Mouse (Mus musculus) neural tube, embryonic 14.5 days (tissue): ENCODE data around the gene Atp1a1. TPM values are rescaled to one million over a fixed set of nuclear protein-coding genes. Genes with fewer than 3 reads are reported as not detected.

Experiments used
- ATAC-seq: fragments of 200-750 bp; cut with Nextera tagmentation; 2 replicates; pipeline ENCODE4 v1.8.0; 2017; ENCODE audit warnings: low read depth, mild to moderate bottlenecking, moderate TSS enrichment, moderate library complexity
- H3K27ac ChIP-seq: fragments of 300-500 bp; sonication (generic); 2 replicates; pipeline ENCODE4 v1.5.1; 2014; ENCODE audit warnings: low read depth, mild to moderate bottlenecking, control low read depth, low read length, moderate library complexity, mixed read lengths
- H3K27me3 ChIP-seq: fragments of 300-500 bp; sonication (generic); 2 replicates; pipeline ENCODE4 v1.6.1; 2014; ENCODE audit warnings: low read length; ENCODE audit not compliant: control insufficient read depth, insufficient read depth
- H3K36me3 ChIP-seq: fragments of 300-500 bp; sonication (generic); 2 replicates; pipeline ENCODE4 v1.6.1; 2014; ENCODE audit warnings: low read length, mixed read lengths; ENCODE audit not compliant: control insufficient read depth, insufficient read depth
- H3K4me1 ChIP-seq: fragments of 300-500 bp; sonication (generic); 2 replicates; pipeline ENCODE4 v1.6.1; 2014; ENCODE audit warnings: low read length; ENCODE audit not compliant: control insufficient read depth, insufficient read depth
- H3K4me2 ChIP-seq: fragments of 300-500 bp; sonication (generic); 2 replicates; pipeline ENCODE4 v1.6.1; 2014; ENCODE audit warnings: mild to moderate bottlenecking, low read depth, low read length, control low read depth
- H3K4me3 ChIP-seq: fragments of 300-500 bp; sonication (generic); 2 replicates; pipeline ENCODE4 v1.5.1; 2014; ENCODE audit warnings: low read depth, low read length, control low read depth, mixed read lengths
- H3K9ac ChIP-seq: fragments of 300-500 bp; sonication (generic); replicated peaks from 2 replicates; pipeline ENCODE4 v1.6.1; 2014; ENCODE audit warnings: low read depth, mild to moderate bottlenecking, control low read depth, low read length, mixed read lengths
- H3K9me3 ChIP-seq: fragments of 300-500 bp; sonication (generic); 2 replicates; pipeline ENCODE4 v1.6.1; 2016; ENCODE audit warnings: low read length; ENCODE audit not compliant: control insufficient read depth
- WGBS: fragments of 180-500 bp; shearing (Covaris S2); extraction: QIAGEN DNeasy Blood & Tissue Kit; methylation state at CpG from one replicate; pipeline ENCODE4 v1.1.7; 2014; 5-methylcytosine and 5-hydroxymethylcytosine counted together
- polyA plus RNA-seq: library from polyadenylated mRNA; unstranded; fragments of >200 nt; fragmentation: Nextera tagmentation; extraction: Ambion mirVana; gene quantifications from 2 replicates; pipeline ENCODE4 v1.2.1, GENCODE M21; 2014

Atp1a1 gene
- polyA plus RNA-seq, 1 experiment from 2014 or later = 105 TPM

GRCm38 (mm10) chr3:101530928-101531327 lies 73.6 kb downstream of the Atp1a1 start:
- H3K27ac ChIP-seq = no peak overlapping the region
- whole genome bisulfite sequencing = 70% methylated on average over 10 of the region's 10 CpGs

GRCm38 (mm10) chr3:101528900-101529594 lies 75.4 kb downstream of the Atp1a1 start:
- WGBS = 22% methylated on average over 8 of the region's 8 CpGs
- ATAC-seq = peak; percentile 23; the same call in 1 of the 2 replicates
- Histone ChIP-seq H3K9me3 (no peaks in the 10 kb centered on the region), H3K27me3 (no peaks in the 10 kb centered on the region), H3K4me2 (no peak overlapping the region), H3K4me1 (peaks cover 9% of the 10 kb centered on the region; the same call in 1 of the 2 replicates), H3K27ac (0 out of 2 replicates have a peak overlapping the region, but pooled peaks have one; percentile 12), H3K36me3 (no peaks in the 10 kb centered on the region), H3K9ac (no peak overlapping the region), H3K4me3 (no peak overlapping the region)

More at GRCm38 (mm10) chr3:101530928-101531327, 73.6 kb downstream of the Atp1a1 start:
- no peaks in the 10 kb centered on the region for H3K36me3 ChIP-seq
- H3K9ac ChIP-seq = no peak overlapping the region
- H3K27me3 ChIP-seq = no peaks in the 10 kb centered on the region
- H3K4me2 ChIP-seq = no peak overlapping the region
- no peaks in the 10 kb centered on the region for H3K9me3 ChIP-seq
- peaks cover 9% of the 10 kb centered on the region; the same call in 1 of the 2 replicates for H3K4me1 ChIP-seq
- ATAC-seq = no peak
- H3K4me3 ChIP-seq = no peak overlapping the region

- Histone ChIP-seq H3K4me3 (no peak overlapping the region), H3K4me1 (peaks cover 11% of the 10 kb centered on the region), H3K4me2 (no peak overlapping the region), H3K9me3 (no peaks in the 10 kb centered on the region), H3K27me3 (no peaks in the 10 kb centered on the region), H3K27ac (0 out of 2 replicates have a peak overlapping the region, but pooled peaks have one; percentile 12), H3K9ac (no peak overlapping the region), H3K36me3 (no peaks in the 10 kb centered on the region)
- ATAC-seq = peak; percentile 48; the same call in 1 of the 2 replicates
- WGBS = 9% methylated on average over 6 of the region's 8 CpGs
Observed at GRCm38 (mm10) chr3:101528157-101528899, 76.2 kb downstream of the Atp1a1 start.

- ATAC-seq = no peak
- no peak overlapping the region for H3K9ac ChIP-seq
- no peaks in the 10 kb centered on the region for H3K27me3 ChIP-seq
- no peak overlapping the region for H3K27ac ChIP-seq
- H3K4me2 ChIP-seq = no peak overlapping the region
- no peak overlapping the region for H3K4me3 ChIP-seq
- no peaks in the 10 kb centered on the region for H3K9me3 ChIP-seq
- H3K4me1 ChIP-seq = peaks cover 26% of the 10 kb centered on the region
- WGBS = 84% methylated on average over 11 of the region's 11 CpGs
- H3K36me3 ChIP-seq = no peaks in the 10 kb centered on the region
Observed at GRCm38 (mm10) chr3:101526603-101527002, 77.9 kb downstream of the Atp1a1 start.

Other genes with a start within 250 kb of the Atp1a1 start
- gene Igsf3, start 227.6 kb downstream of the Atp1a1 start, polyA plus RNA-seq = 58.8 and 66.4 TPM in 2 replicates
- gene Mab21l3, start 244.3 kb upstream of the Atp1a1 start, polyA plus RNA-seq = 0.12 TPM in 1 of 2 replicates, not detected in the other